Comparison of ENCODE assay signal across 34 mouse cellular contexts in the genomic region with DNA sequence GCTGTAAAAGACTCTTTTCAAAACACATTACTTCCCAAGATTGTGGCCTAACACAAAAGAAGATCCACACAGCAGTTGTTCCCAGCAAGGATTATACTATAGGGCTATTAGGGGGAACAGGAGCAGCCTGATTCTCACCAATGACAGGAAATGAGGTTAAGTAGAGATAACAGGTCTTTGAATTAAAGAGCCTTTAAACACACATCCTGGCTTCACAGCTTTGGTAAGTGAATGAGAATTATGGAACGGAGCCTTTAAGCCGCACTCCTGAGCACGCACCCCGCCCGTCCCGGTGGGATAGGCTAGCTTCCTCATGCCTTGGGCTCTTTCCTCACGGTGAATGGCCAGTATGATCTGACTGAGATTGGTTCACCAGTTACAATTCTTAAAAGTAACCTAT. TPM values are rescaled to one million over a fixed set of nuclear protein-coding genes. Genes with fewer than 3 reads are reported as not detected.
DNase-seq lines count a peak whose midpoint lies in the region; ATAC-seq lines count a peak whose summit lies in the region.
"Had no signal": no experiment of that assay in that cellular context is flagged by ENCODE, and none has a peak within 500 bp of the region (broad histone marks: within the 10 kb centered on the region; RNA-seq: fewer than 3 reads in every experiment).

No protein-coding gene starts in this region.

- no peaks in the 10 kb centered on the region for H3K36me3 ChIP-seq in lung, embryonic 16.5 days (ENCODE audit: control insufficient read depth, insufficient read depth, low read length)
- no peaks in the 10 kb centered on the region for H3K36me3 ChIP-seq in intestine, embryonic 16.5 days (ENCODE audit: control insufficient read depth, insufficient read depth, low read length)
- H3K36me3 ChIP-seq: embryonic facial prominence, embryonic 13.5 days; G1E; hindbrain, embryonic 10.5 days; hindbrain, embryonic 15.5 days; kidney, embryonic 15.5 days; limb, embryonic 13.5 days had no signal

- no peaks in the 10 kb centered on the region for H3K9me3 ChIP-seq in lung, embryonic 16.5 days (ENCODE audit: control insufficient read depth, low read length)
- no peaks in the 10 kb centered on the region for H3K9me3 ChIP-seq in intestine, embryonic 16.5 days (ENCODE audit: control insufficient read depth, low read length)
- H3K9me3 ChIP-seq: embryonic facial prominence, embryonic 13.5 days; G1E; hindbrain, embryonic 10.5 days; hindbrain, embryonic 15.5 days; kidney, embryonic 15.5 days; limb, embryonic 13.5 days had no signal

- WGBS in lung, embryonic 16.5 days: 49% methylated on average over 7 of the region's 7 CpGs
- 43% methylated on average over 7 of the region's 7 CpGs for WGBS in intestine, embryonic 16.5 days

- no peak overlapping the region for H3K27ac ChIP-seq in lung, embryonic 16.5 days (ENCODE audit: low read length)
- H3K27ac ChIP-seq in intestine, embryonic 16.5 days (ENCODE audit: low read length): no peak overlapping the region
- H3K27ac ChIP-seq: embryonic facial prominence, embryonic 13.5 days; hindbrain, embryonic 10.5 days; hindbrain, embryonic 15.5 days; kidney, embryonic 15.5 days; left cerebral cortex, adult 2 months; limb, embryonic 13.5 days; stomach, postnatal 0 days had no signal

- no peaks in the 10 kb centered on the region for H3K27me3 ChIP-seq in lung, embryonic 16.5 days (ENCODE audit: control insufficient read depth, insufficient read depth, low read depth, low read length)
- H3K27me3 ChIP-seq in intestine, embryonic 16.5 days (replicated peaks; ENCODE audit: control insufficient read depth, insufficient read depth, low read length): no peaks in the 10 kb centered on the region
- H3K27me3 ChIP-seq: embryonic facial prominence, embryonic 13.5 days; hindbrain, embryonic 15.5 days; kidney, embryonic 15.5 days; limb, embryonic 13.5 days had no signal

- H3K4me2 ChIP-seq in lung, embryonic 16.5 days (ENCODE audit: low read depth, low read length): no peak overlapping the region
- H3K4me2 ChIP-seq in intestine, embryonic 16.5 days (ENCODE audit: low read depth, low read length): no peak overlapping the region
- H3K4me2 ChIP-seq: embryonic facial prominence, embryonic 13.5 days; hindbrain, embryonic 15.5 days; kidney, embryonic 15.5 days; limb, embryonic 13.5 days; liver, embryonic 11.5 days had no signal

- DNase-seq in embryo, embryonic 10 days (ENCODE audit: low spot score): peak; percentile 9
- DNase-seq in embryo, embryonic 9.5 days (ENCODE audit: extremely low spot score): no peak
- DNase-seq in lung, postnatal 14 days: no peak
- DNase-seq in 416B (ENCODE audit: low read depth): peak; percentile 44
- DNase-seq in embryo, embryonic 11 days: peak; percentile 8
- DNase-seq in ovary, postnatal 36 days (ENCODE audit: low spot score): no peak
- DNase-seq: adrenal gland, postnatal 36 days; cerebellum, adult 18-20 months; cerebellum, postnatal 10 days; forebrain, postnatal 0 days; heart, postnatal 10 days; kidney, adult 18-20 months; kidney, postnatal 25 days; midbrain, embryonic 14.5 days; right cerebral cortex, postnatal 4 days; thymus, adult 18-20 months had no signal

- no peak overlapping the region for H3K4me3 ChIP-seq in lung, embryonic 16.5 days (ENCODE audit: low read length)
- no peak overlapping the region for H3K4me3 ChIP-seq in intestine, embryonic 16.5 days (ENCODE audit: low read length)
- H3K4me3 ChIP-seq: embryonic facial prominence, embryonic 13.5 days; hindbrain, embryonic 10.5 days; hindbrain, embryonic 15.5 days; kidney, embryonic 15.5 days; left cerebral cortex, adult 2 months; limb, embryonic 13.5 days had no signal

- no peaks in the 10 kb centered on the region for H3K4me1 ChIP-seq in lung, embryonic 16.5 days (replicated peaks; ENCODE audit: control insufficient read depth, insufficient read depth, low read length)
- H3K4me1 ChIP-seq in intestine, embryonic 16.5 days (ENCODE audit: control insufficient read depth, insufficient read depth, low read length): no peaks in the 10 kb centered on the region
- H3K4me1 ChIP-seq: embryonic facial prominence, embryonic 13.5 days; hindbrain, embryonic 10.5 days; hindbrain, embryonic 15.5 days had no signal

- peak; percentile 56; the same call in 1 of the 2 replicates for ATAC-seq in lung, embryonic 16.5 days (ENCODE audit: low read depth)
- ATAC-seq in intestine, embryonic 16.5 days: no peak
- ATAC-seq: forebrain, postnatal 0 days; inflammation-experienced regulatory T-cells, adult 6 months; lung, postnatal 0 days had no signal

- no peak overlapping the region for H3K9ac ChIP-seq in lung, embryonic 16.5 days (ENCODE audit: low read length)
- H3K9ac ChIP-seq in intestine, embryonic 16.5 days (ENCODE audit: low read depth, low read length): no peak overlapping the region
- H3K9ac ChIP-seq: embryonic facial prominence, embryonic 13.5 days; forebrain, postnatal 0 days; hindbrain, embryonic 15.5 days; kidney, embryonic 15.5 days; limb, embryonic 13.5 days had no signal

RNA-seq across cellular contexts. Expression of a gene that starts 42.4 kb away (rescaled TPM):
- 0.23 and 0.35 TPM in 2 replicates for polyA plus RNA-seq in lung, embryonic 16.5 days (2015; fragmentation: Nextera tagmentation; extraction: Ambion mirVana)
- 0.45 and 0.82 TPM in 2 replicates for polyA plus RNA-seq in intestine, embryonic 16.5 days (2015; fragmentation: Nextera tagmentation; extraction: Ambion mirVana)
- polyA plus RNA-seq: inflammation-experienced regulatory T-cells, adult 6 months; liver, embryonic 16.5 days; midbrain, embryonic 14.5 days had no signal

RNA-seq across cellular contexts. Expression of a gene that starts 54.7 kb away (rescaled TPM):
- not detected in 2 replicates for polyA plus RNA-seq in lung, embryonic 16.5 days (2015; fragmentation: Nextera tagmentation; extraction: Ambion mirVana)
- polyA plus RNA-seq in intestine, embryonic 16.5 days (2015; fragmentation: Nextera tagmentation; extraction: Ambion mirVana): not detected in 2 replicates
- polyA plus RNA-seq: brain, embryonic 14.5 days; cortical plate, adult 2 months; forebrain, embryonic 11.5 days; forebrain, postnatal 0 days; hindbrain, embryonic 15.5 days; inflammation-experienced regulatory T-cells, adult 6 months; kidney, embryonic 15.5 days; liver, embryonic 16.5 days; lung, postnatal 0 days; midbrain, embryonic 14.5 days; neural tube, embryonic 11.5 days; stomach, postnatal 0 days had no signal

Comparison
In these comparisons a context has a peak if more than half of its experiments do, and no peak if none do; other contexts are left out.
1. DNase-seq: peak in embryo, embryonic 10 days (single experiment), 416B (single experiment) and embryo, embryonic 11 days (single experiment); none in embryo, embryonic 9.5 days (single experiment), lung, postnatal 14 days (single experiment) and ovary, postnatal 36 days (single experiment).